Mouse (Mus musculus): Measurements from ENCODE around the gene Stxbp6. TPM values are rescaled to one million over a fixed set of nuclear protein-coding genes. Genes with fewer than 3 reads are reported as not detected.

Stxbp6 gene
- polyA plus RNA-seq, 1 experiment, result 8.4 TPM

GRCm38 (mm10) chr12:44923273-44923672, 151.2 kb downstream of the Stxbp6 start:
- Histone ChIP-seq H3K4me3 (ENCODE audit: low read depth, low read length) (no peak overlapping the region), H3K9ac (ENCODE audit: low read depth, poor library complexity, severe bottlenecking) (no peak overlapping the region), H3K9me3 (replicated peaks; ENCODE audit: control insufficient read depth, insufficient read depth, low read length, poor library complexity, severe bottlenecking) (no peaks in the 10 kb centered on the region), H3K4me1 (ENCODE audit: control insufficient read depth, insufficient read depth, low read length) (no peaks in the 10 kb centered on the region), H3K27ac (ENCODE audit: insufficient read depth, low read length) (no peak overlapping the region), H3K27me3 (ENCODE audit: control insufficient read depth, insufficient read depth, low read length, poor library complexity, severe bottlenecking) (no peaks in the 10 kb centered on the region), H3K36me3 (ENCODE audit: control insufficient read depth, insufficient read depth, low read length, poor library complexity, severe bottlenecking) (no peaks in the 10 kb centered on the region)
- no peak for TF ChIP-seq EP300 (IDR thresholded peaks at IDR 0.05; ENCODE audit: insufficient read depth, low read depth, low read length)
- no peak for TF ChIP-seq CTCF (IDR thresholded peaks at IDR 0.05; ENCODE audit: low read depth, low read length)
- no peak for TF ChIP-seq POLR2A (IDR thresholded peaks at IDR 0.05; ENCODE audit: insufficient read depth, low read length)

GRCm38 (mm10) chr12:44922241-44922640, 152.3 kb downstream of the Stxbp6 start:
- Histone ChIP-seq H3K36me3 (ENCODE audit: control insufficient read depth, insufficient read depth, low read length, poor library complexity, severe bottlenecking) (no peaks in the 10 kb centered on the region), H3K9me3 (replicated peaks; ENCODE audit: control insufficient read depth, insufficient read depth, low read length, poor library complexity, severe bottlenecking) (no peaks in the 10 kb centered on the region), H3K27me3 (ENCODE audit: control insufficient read depth, insufficient read depth, low read length, poor library complexity, severe bottlenecking) (no peaks in the 10 kb centered on the region), H3K27ac (ENCODE audit: insufficient read depth, low read length) (no peak overlapping the region), H3K4me1 (ENCODE audit: control insufficient read depth, insufficient read depth, low read length) (no peaks in the 10 kb centered on the region), H3K4me3 (ENCODE audit: low read depth, low read length) (no peak overlapping the region), H3K9ac (ENCODE audit: low read depth, poor library complexity, severe bottlenecking) (no peak overlapping the region)
- no peak for TF ChIP-seq POLR2A (IDR thresholded peaks at IDR 0.05; ENCODE audit: insufficient read depth, low read length)
- no peak for TF ChIP-seq EP300 (IDR thresholded peaks at IDR 0.05; ENCODE audit: insufficient read depth, low read depth, low read length)
- TF ChIP-seq CTCF (IDR thresholded peaks at IDR 0.05; ENCODE audit: low read depth, low read length), result no peak

- no peaks in the 10 kb centered on the region for H3K9me3 ChIP-seq (replicated peaks; ENCODE audit: control insufficient read depth, insufficient read depth, low read length, poor library complexity, severe bottlenecking)
- no peaks in the 10 kb centered on the region for H3K4me1 ChIP-seq (ENCODE audit: control insufficient read depth, insufficient read depth, low read length)
- no peak overlapping the region for H3K4me3 ChIP-seq (ENCODE audit: low read depth, low read length)
- no peak overlapping the region for H3K27ac ChIP-seq (ENCODE audit: insufficient read depth, low read length)
- no peaks in the 10 kb centered on the region for H3K36me3 ChIP-seq (ENCODE audit: control insufficient read depth, insufficient read depth, low read length, poor library complexity, severe bottlenecking)
- H3K27me3 ChIP-seq (ENCODE audit: control insufficient read depth, insufficient read depth, low read length, poor library complexity, severe bottlenecking), result no peaks in the 10 kb centered on the region
- no peak for TF ChIP-seq CTCF (IDR thresholded peaks at IDR 0.05; ENCODE audit: low read depth, low read length)
- TF ChIP-seq EP300 (IDR thresholded peaks at IDR 0.05; ENCODE audit: insufficient read depth, low read depth, low read length), result no peak
- TF ChIP-seq POLR2A (IDR thresholded peaks at IDR 0.05; ENCODE audit: insufficient read depth, low read length), result no peak
- H3K9ac ChIP-seq (ENCODE audit: low read depth, poor library complexity, severe bottlenecking), result no peak overlapping the region
Observed at GRCm38 (mm10) chr12:44919613-44920012, 154.9 kb downstream of the Stxbp6 start.

- H3K4me3 ChIP-seq (ENCODE audit: low read depth, low read length), result no peak overlapping the region
- no peaks in the 10 kb centered on the region for H3K27me3 ChIP-seq (ENCODE audit: control insufficient read depth, insufficient read depth, low read length, poor library complexity, severe bottlenecking)
- no peaks in the 10 kb centered on the region for H3K36me3 ChIP-seq (ENCODE audit: control insufficient read depth, insufficient read depth, low read length, poor library complexity, severe bottlenecking)
- TF ChIP-seq POLR2A (IDR thresholded peaks at IDR 0.05; ENCODE audit: insufficient read depth, low read length) (no peak), EP300 (IDR thresholded peaks at IDR 0.05; ENCODE audit: insufficient read depth, low read depth, low read length) (no peak), CTCF (IDR thresholded peaks at IDR 0.05; ENCODE audit: low read depth, low read length) (no peak)
- H3K4me1 ChIP-seq (ENCODE audit: control insufficient read depth, insufficient read depth, low read length), result no peaks in the 10 kb centered on the region
- no peaks in the 10 kb centered on the region for H3K9me3 ChIP-seq (replicated peaks; ENCODE audit: control insufficient read depth, insufficient read depth, low read length, poor library complexity, severe bottlenecking)
- no peak overlapping the region for H3K9ac ChIP-seq (ENCODE audit: low read depth, poor library complexity, severe bottlenecking)
- H3K27ac ChIP-seq (ENCODE audit: insufficient read depth, low read length), result no peak overlapping the region
Observed at GRCm38 (mm10) chr12:44918929-44919328, 155.6 kb downstream of the Stxbp6 start.

GRCm38 (mm10) chr12:44913854-44914253, 160.7 kb downstream of the Stxbp6 start:
- Histone ChIP-seq H3K4me1 (ENCODE audit: control insufficient read depth, insufficient read depth, low read length) (no peaks in the 10 kb centered on the region), H3K36me3 (ENCODE audit: control insufficient read depth, insufficient read depth, low read length, poor library complexity, severe bottlenecking) (no peaks in the 10 kb centered on the region), H3K27ac (ENCODE audit: insufficient read depth, low read length) (no peak overlapping the region), H3K9me3 (replicated peaks; ENCODE audit: control insufficient read depth, insufficient read depth, low read length, poor library complexity, severe bottlenecking) (no peaks in the 10 kb centered on the region), H3K9ac (ENCODE audit: low read depth, poor library complexity, severe bottlenecking) (no peak overlapping the region), H3K27me3 (ENCODE audit: control insufficient read depth, insufficient read depth, low read length, poor library complexity, severe bottlenecking) (no peaks in the 10 kb centered on the region), H3K4me3 (ENCODE audit: low read depth, low read length) (no peak overlapping the region)
- TF ChIP-seq POLR2A (IDR thresholded peaks at IDR 0.05; ENCODE audit: insufficient read depth, low read length) (no peak), CTCF (IDR thresholded peaks at IDR 0.05; ENCODE audit: low read depth, low read length) (no peak), EP300 (IDR thresholded peaks at IDR 0.05; ENCODE audit: insufficient read depth, low read depth, low read length) (no peak)

GRCm38 (mm10) chr12:44908028-44908702, 166.3 kb downstream of the Stxbp6 start:
- H3K36me3 ChIP-seq (ENCODE audit: control insufficient read depth, insufficient read depth, low read length, poor library complexity, severe bottlenecking), result no peaks in the 10 kb centered on the region
- TF ChIP-seq CTCF (IDR thresholded peaks at IDR 0.05; ENCODE audit: low read depth, low read length) (no peak), EP300 (IDR thresholded peaks at IDR 0.05; ENCODE audit: insufficient read depth, low read depth, low read length) (no peak), POLR2A (IDR thresholded peaks at IDR 0.05; ENCODE audit: insufficient read depth, low read length) (no peak)
- no peak overlapping the region for H3K27ac ChIP-seq (ENCODE audit: insufficient read depth, low read length)
- H3K9me3 ChIP-seq (replicated peaks; ENCODE audit: control insufficient read depth, insufficient read depth, low read length, poor library complexity, severe bottlenecking), result no peaks in the 10 kb centered on the region
- H3K27me3 ChIP-seq (ENCODE audit: control insufficient read depth, insufficient read depth, low read length, poor library complexity, severe bottlenecking), result no peaks in the 10 kb centered on the region
- no peak overlapping the region for H3K4me3 ChIP-seq (ENCODE audit: low read depth, low read length)
- H3K9ac ChIP-seq (ENCODE audit: low read depth, poor library complexity, severe bottlenecking), result no peak overlapping the region
- no peaks in the 10 kb centered on the region for H3K4me1 ChIP-seq (ENCODE audit: control insufficient read depth, insufficient read depth, low read length)
